Mouse (Mus musculus): Measurements from ENCODE around the gene Pax2. TPM values are rescaled to one million over a fixed set of nuclear protein-coding genes. Genes with fewer than 3 reads are reported as not detected.

The Pax2 gene
- total and polyA plus RNA-seq, 3 experiments: not detected

GRCm38 (mm10) chr19:44849465-44849864 lies 93.6 kb downstream of the Pax2 start:
- H3K4me1 ChIP-seq (ENCODE audit: control insufficient read depth in 1 of 2, insufficient read depth in 2 of 2, low read length in 2 of 2): no peaks in the 10 kb centered on the region

DNA sequence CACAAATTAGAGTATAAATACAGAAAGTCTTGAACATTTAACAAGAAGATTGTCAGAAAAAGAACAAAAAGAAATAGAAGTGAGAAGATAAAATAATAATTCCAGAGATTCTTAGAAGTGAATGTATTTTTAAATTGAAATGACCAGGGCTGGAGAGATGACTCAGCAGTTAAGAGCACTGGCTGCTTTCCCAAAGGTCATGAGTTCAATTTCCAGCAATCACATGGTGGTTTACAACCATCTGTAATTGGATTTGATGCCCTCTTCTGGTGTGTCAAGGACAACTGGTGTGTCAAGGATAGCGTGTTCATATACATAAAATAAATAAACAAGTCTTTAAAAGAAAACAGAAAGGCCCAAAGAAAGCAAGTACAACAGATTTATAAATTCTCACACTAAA lies 102.8 kb downstream of the Pax2 start:
- no peak overlapping the region for H3K27ac ChIP-seq (ENCODE audit: control insufficient read depth, low read depth, low read length)
- no peaks in the 10 kb centered on the region for H3K4me1 ChIP-seq (ENCODE audit: control insufficient read depth in 1 of 2, insufficient read depth in 2 of 2, low read length in 2 of 2)
- no peaks in the 10 kb centered on the region for H3K36me3 ChIP-seq (ENCODE audit: control insufficient read depth in 1 of 2, insufficient read depth in 2 of 2, low read length in 2 of 2)
- H3K4me3 ChIP-seq (ENCODE audit: control insufficient read depth in 1 of 2, insufficient read depth in 1 of 2, low read depth in 2 of 2, low read length in 2 of 2): no peak overlapping the region
- peaks cover 4 to 9% of the 10 kb centered on the region in 2 experiments for H3K27me3 ChIP-seq (ENCODE audit: control insufficient read depth in 1 of 2, insufficient read depth in 2 of 2, low read length in 2 of 2)
- no peaks in the 10 kb centered on the region for H3K79me2 ChIP-seq (ENCODE audit: control insufficient read depth, insufficient read depth, low read length, poor library complexity)
- TF ChIP-seq EP300 (IDR thresholded peaks at IDR 0.05; ENCODE audit: low read depth in 1 of 2, low read length in 2 of 2): no peak
- TF ChIP-seq USF1 (IDR thresholded peaks at IDR 0.05; ENCODE audit: low read depth, low read length): no peak
- no peak for TF ChIP-seq ETS1 (IDR thresholded peaks at IDR 0.05; ENCODE audit: low read depth, low read length)
- TF ChIP-seq MYC (IDR thresholded peaks at IDR 0.05; ENCODE audit: low read depth, low read length): no peak
- no peak for TF ChIP-seq UBTF (IDR thresholded peaks at IDR 0.05; ENCODE audit: borderline replicate concordance, insufficient read depth, low read depth, low read length)
- TF ChIP-seq E2F4 (IDR thresholded peaks at IDR 0.05; ENCODE audit: borderline replicate concordance, low read depth, low read length): no peak
- TF ChIP-seq KAT2A (conservative IDR thresholded peaks at IDR 0.05; ENCODE audit: low read depth, low read length): no peak
- TF ChIP-seq MAZ (IDR thresholded peaks at IDR 0.05; ENCODE audit: low read depth, low read length): no peak
- no peak for TF ChIP-seq ZNF384 (IDR thresholded peaks at IDR 0.05; ENCODE audit: low read depth, low read length)
- no peak for TF ChIP-seq GABPA (IDR thresholded peaks at IDR 0.05; ENCODE audit: low read depth, low read length)
- DNase-seq (ENCODE audit: low read depth, low spot score): no peak
- H3K9me3 ChIP-seq (replicated peaks; ENCODE audit: insufficient read depth, low read length): no peaks in the 10 kb centered on the region
- H3K9ac ChIP-seq (ENCODE audit: control insufficient read depth, low read depth, low read length, poor library complexity, severe bottlenecking): no peak overlapping the region

More at GRCm38 (mm10) chr19:44849465-44849864, 93.6 kb downstream of the Pax2 start:
- DNase-seq (ENCODE audit: low read depth, low spot score): no peak
- no peaks in the 10 kb centered on the region for H3K79me2 ChIP-seq (ENCODE audit: control insufficient read depth, insufficient read depth, low read length, poor library complexity)
- H3K27ac ChIP-seq (ENCODE audit: control insufficient read depth, low read depth, low read length): no peak overlapping the region
- H3K36me3 ChIP-seq (ENCODE audit: control insufficient read depth in 1 of 2, insufficient read depth in 2 of 2, low read length in 2 of 2): no peaks in the 10 kb centered on the region
- H3K27me3 ChIP-seq (ENCODE audit: control insufficient read depth in 1 of 2, insufficient read depth in 2 of 2, low read length in 2 of 2): peaks cover 1 to 2% of the 10 kb centered on the region in 2 experiments
- no peak overlapping the region for H3K4me3 ChIP-seq (ENCODE audit: control insufficient read depth in 1 of 2, insufficient read depth in 1 of 2, low read depth in 2 of 2, low read length in 2 of 2)
- no peaks in the 10 kb centered on the region for H3K9me3 ChIP-seq (replicated peaks; ENCODE audit: insufficient read depth, low read length)
- H3K9ac ChIP-seq (ENCODE audit: control insufficient read depth, low read depth, low read length, poor library complexity, severe bottlenecking): no peak overlapping the region
- no peak for TF ChIP-seq ZNF384 (IDR thresholded peaks at IDR 0.05; ENCODE audit: low read depth, low read length)
- no peak for TF ChIP-seq ETS1 (IDR thresholded peaks at IDR 0.05; ENCODE audit: low read depth, low read length)
- no peak for TF ChIP-seq MEF2A (IDR thresholded peaks at IDR 0.05; ENCODE audit: extremely low read depth, insufficient replicate concordance, low read depth, low read length, poor library complexity, severe bottlenecking)
- no peak for TF ChIP-seq TAL1 (IDR thresholded peaks at IDR 0.05; ENCODE audit: low read length)
- no peak for TF ChIP-seq BHLHE40 (IDR thresholded peaks at IDR 0.05; ENCODE audit: borderline replicate concordance, low read depth, low read length)
- TF ChIP-seq POLR2AphosphoS5 (IDR thresholded peaks at IDR 0.05; ENCODE audit: borderline replicate concordance, low read depth, low read length): no peak
- no peak for TF ChIP-seq SMC3 (IDR thresholded peaks at IDR 0.05; ENCODE audit: low read depth, low read length)
- no peak for TF ChIP-seq RAD21 (IDR thresholded peaks at IDR 0.05; ENCODE audit: low read depth, low read length)
- TF ChIP-seq MYC (IDR thresholded peaks at IDR 0.05; ENCODE audit: low read depth, low read length): no peak
- TF ChIP-seq E2F4 (IDR thresholded peaks at IDR 0.05; ENCODE audit: borderline replicate concordance, low read depth, low read length): no peak
- TF ChIP-seq KAT2A (conservative IDR thresholded peaks at IDR 0.05; ENCODE audit: low read depth, low read length): no peak
- TF ChIP-seq MAFK (IDR thresholded peaks at IDR 0.05; ENCODE audit: borderline replicate concordance, low read depth, low read length): no peak
- TF ChIP-seq SIN3A (IDR thresholded peaks at IDR 0.05; ENCODE audit: low read length): no peak
- no peak for TF ChIP-seq POLR2A (IDR thresholded peaks at IDR 0.05; ENCODE audit: control insufficient read depth in 1 of 2, insufficient read depth in 1 of 2, low read depth in 1 of 2, low read length in 2 of 2, poor library complexity in 1 of 2)
- TF ChIP-seq TBP (IDR thresholded peaks at IDR 0.05; ENCODE audit: low read depth, low read length): no peak
- TF ChIP-seq MYB (IDR thresholded peaks at IDR 0.05; ENCODE audit: low read depth, low read length): no peak
- TF ChIP-seq HCFC1 (IDR thresholded peaks at IDR 0.05; ENCODE audit: low read depth, low read length): no peak
